Mouse (Mus musculus): ENCODE results near the gene Prdm16.
A peak's percentile ranks its signal among the peaks of the same experiment; 100 is the strongest.

Gene Prdm16

GRCm38 (mm10) chr4:154390333-154391080 lies 246.2 kb downstream of the Prdm16 start:
- DNase-seq (ENCODE audit: low read depth, low spot score) = peak; percentile 79

GRCm38 (mm10) chr4:154389641-154390040 lies 247.0 kb downstream of the Prdm16 start:
- no peak for DNase-seq (ENCODE audit: low read depth, low spot score)

GRCm38 (mm10) chr4:154386810-154387209 lies 249.9 kb downstream of the Prdm16 start:
- DNase-seq (ENCODE audit: low read depth, low spot score) = no peak

GRCm38 (mm10) chr4:154385918-154386317 lies 250.8 kb downstream of the Prdm16 start:
- no peak for DNase-seq (ENCODE audit: low read depth, low spot score)

- no peak for DNase-seq (ENCODE audit: low read depth, low spot score)
Observed at GRCm38 (mm10) chr4:154385208-154385607, 251.5 kb downstream of the Prdm16 start.

- DNase-seq (ENCODE audit: low read depth, low spot score) = no peak
Observed at GRCm38 (mm10) chr4:154378876-154379275, 257.8 kb downstream of the Prdm16 start.

GRCm38 (mm10) chr4:154375939-154376625 lies 260.6 kb downstream of the Prdm16 start:
- no peak for DNase-seq (ENCODE audit: low read depth, low spot score)

- no peak for DNase-seq (ENCODE audit: low read depth, low spot score)
Observed at GRCm38 (mm10) chr4:154371542-154372247, 265.0 kb downstream of the Prdm16 start.

- DNase-seq (ENCODE audit: low read depth, low spot score) = no peak
Observed at GRCm38 (mm10) chr4:154370841-154371240, 265.8 kb downstream of the Prdm16 start.

- DNase-seq (ENCODE audit: low read depth, low spot score) = peak; percentile 81
Observed at GRCm38 (mm10) chr4:154369089-154369488, 267.6 kb downstream of the Prdm16 start.

- DNase-seq (ENCODE audit: low read depth, low spot score) = no peak
Observed at GRCm38 (mm10) chr4:154366836-154367235, 269.8 kb downstream of the Prdm16 start.

- no peak for DNase-seq (ENCODE audit: low read depth, low spot score)
Observed at GRCm38 (mm10) chr4:154364752-154365151, 271.9 kb downstream of the Prdm16 start.

GRCm38 (mm10) chr4:154360850-154361249 lies 275.8 kb downstream of the Prdm16 start:
- peak; percentile 90 for DNase-seq (ENCODE audit: low read depth, low spot score)

- peak; percentile 85 for DNase-seq (ENCODE audit: low read depth, low spot score)
Observed at GRCm38 (mm10) chr4:154360441-154360840, 276.2 kb downstream of the Prdm16 start.

GRCm38 (mm10) chr4:154359762-154360300 lies 276.8 kb downstream of the Prdm16 start:
- peak; percentile 71 for DNase-seq (ENCODE audit: low read depth, low spot score)

GRCm38 (mm10) chr4:154358816-154359215 lies 277.9 kb downstream of the Prdm16 start:
- peak; percentile 58 for DNase-seq (ENCODE audit: low read depth, low spot score)

- no peak for DNase-seq (ENCODE audit: low read depth, low spot score)
Observed at GRCm38 (mm10) chr4:154358370-154358769, 278.3 kb downstream of the Prdm16 start.

GRCm38 (mm10) chr4:154355408-154355807 lies 281.3 kb downstream of the Prdm16 start:
- DNase-seq (ENCODE audit: low read depth, low spot score) = peak; percentile 25

GRCm38 (mm10) chr4:154352246-154352645 lies 284.4 kb downstream of the Prdm16 start:
- DNase-seq (ENCODE audit: low read depth, low spot score) = no peak

- DNase-seq (ENCODE audit: low read depth, low spot score) = no peak
Observed at GRCm38 (mm10) chr4:154348197-154348786, 288.4 kb downstream of the Prdm16 start.

- no peak for DNase-seq (ENCODE audit: low read depth, low spot score)
Observed at GRCm38 (mm10) chr4:154346731-154347522, 289.7 kb downstream of the Prdm16 start.

All from ZHBTc4 (cell line).